Mouse (Mus musculus): ENCODE measurements around the gene Mettl14. TPM values are rescaled to one million over a fixed set of nuclear protein-coding genes. Genes with fewer than 3 reads are reported as not detected.

The Mettl14 gene
- polyA plus RNA-seq, 1 experiment from 2014 or later: 29.5 TPM

GRCm38 (mm10) chr3:123332330-123333054, 53.4 kb downstream of the Mettl14 start:
- Histone ChIP-seq H3K27me3 (no peaks in the 10 kb centered on the region), H3K4me3 (replicated peaks) (no peak overlapping the region), H3K36me3 (no peaks in the 10 kb centered on the region), H3K9me3 (no peaks in the 10 kb centered on the region), H3K27ac (no peak overlapping the region), H3K4me1 (replicated peaks) (no peaks in the 10 kb centered on the region), H3K4me2 (replicated peaks) (no peak overlapping the region), H3K9ac (replicated peaks) (no peak overlapping the region)
- WGBS: 96% methylated on average over 2 of the region's 2 CpGs
- no peak for ATAC-seq

- Histone ChIP-seq H3K36me3 (no peaks in the 10 kb centered on the region), H3K4me1 (replicated peaks) (no peaks in the 10 kb centered on the region), H3K9me3 (no peaks in the 10 kb centered on the region), H3K27ac (no peak overlapping the region), H3K4me3 (replicated peaks) (no peak overlapping the region), H3K4me2 (replicated peaks) (no peak overlapping the region), H3K9ac (replicated peaks) (no peak overlapping the region), H3K27me3 (no peaks in the 10 kb centered on the region)
- 87% methylated on average over 4 of the region's 4 CpGs for WGBS
- ATAC-seq: no peak
Measured at GRCm38 (mm10) chr3:123330221-123330620, 55.7 kb downstream of the Mettl14 start.

- H3K27me3 ChIP-seq: no peaks in the 10 kb centered on the region
- H3K4me3 ChIP-seq (replicated peaks): no peak overlapping the region
- H3K9ac ChIP-seq (replicated peaks): no peak overlapping the region
- ATAC-seq: no peak
- H3K4me2 ChIP-seq (replicated peaks): no peak overlapping the region
- H3K9me3 ChIP-seq: no peaks in the 10 kb centered on the region
- 79% methylated on average over 6 of the region's 6 CpGs for WGBS
- H3K4me1 ChIP-seq (replicated peaks): no peaks in the 10 kb centered on the region
- no peak overlapping the region for H3K27ac ChIP-seq
- no peaks in the 10 kb centered on the region for H3K36me3 ChIP-seq
Measured at GRCm38 (mm10) chr3:123329251-123329650, 56.7 kb downstream of the Mettl14 start.

- no peak for ATAC-seq
- Histone ChIP-seq H3K9ac (replicated peaks) (no peak overlapping the region), H3K4me1 (replicated peaks) (no peaks in the 10 kb centered on the region), H3K36me3 (no peaks in the 10 kb centered on the region), H3K4me3 (replicated peaks) (no peak overlapping the region), H3K9me3 (no peaks in the 10 kb centered on the region), H3K27me3 (no peaks in the 10 kb centered on the region), H3K27ac (no peak overlapping the region), H3K4me2 (replicated peaks) (no peak overlapping the region)
- 73% methylated on average over 4 of the region's 4 CpGs for WGBS
Measured at GRCm38 (mm10) chr3:123324326-123324725, 61.6 kb downstream of the Mettl14 start.

- Histone ChIP-seq H3K27me3 (no peaks in the 10 kb centered on the region), H3K9me3 (no peaks in the 10 kb centered on the region), H3K9ac (replicated peaks) (no peak overlapping the region), H3K4me3 (replicated peaks) (no peak overlapping the region), H3K4me2 (replicated peaks) (no peak overlapping the region), H3K36me3 (no peaks in the 10 kb centered on the region), H3K4me1 (replicated peaks) (no peaks in the 10 kb centered on the region), H3K27ac (no peak overlapping the region)
- WGBS: 19% methylated on average over 1 of the region's 1 CpGs
- ATAC-seq: peak; percentile 55; the same call in 1 of the 2 replicates
Measured at GRCm38 (mm10) chr3:123322147-123322546, 63.8 kb downstream of the Mettl14 start.

- H3K9me3 ChIP-seq: no peaks in the 10 kb centered on the region
- no peaks in the 10 kb centered on the region for H3K4me1 ChIP-seq (replicated peaks)
- no peaks in the 10 kb centered on the region for H3K27me3 ChIP-seq
- H3K4me3 ChIP-seq (replicated peaks): no peak overlapping the region
- H3K9ac ChIP-seq (replicated peaks): no peak overlapping the region
- 88% methylated on average over 6 of the region's 6 CpGs for WGBS
- H3K27ac ChIP-seq: no peak overlapping the region
- no peaks in the 10 kb centered on the region for H3K36me3 ChIP-seq
- peak; percentile 72 for ATAC-seq
- H3K4me2 ChIP-seq (replicated peaks): no peak overlapping the region
Measured at GRCm38 (mm10) chr3:123321612-123322011, 64.3 kb downstream of the Mettl14 start.

GRCm38 (mm10) chr3:123320341-123320740, 65.6 kb downstream of the Mettl14 start:
- no peak overlapping the region for H3K9ac ChIP-seq (replicated peaks)

More at GRCm38 (mm10) chr3:123320341-123320740, 65.6 kb downstream of the Mettl14 start:
- Histone ChIP-seq H3K36me3 (no peaks in the 10 kb centered on the region), H3K4me2 (replicated peaks) (no peak overlapping the region), H3K4me3 (replicated peaks) (no peak overlapping the region), H3K4me1 (replicated peaks) (no peaks in the 10 kb centered on the region), H3K9me3 (no peaks in the 10 kb centered on the region), H3K27ac (no peak overlapping the region), H3K27me3 (no peaks in the 10 kb centered on the region)
- WGBS: 84% methylated on average over 9 of the region's 9 CpGs
- no peak for ATAC-seq

Other genes starting within 250 kb of the Mettl14 start
- 1.5 and 2.0 TPM in 2 replicates for gene Synpo2, start 150.0 kb downstream of the Mettl14 start, polyA plus RNA-seq (2015; fragmentation: Nextera tagmentation; extraction: Ambion mirVana)
- 8.4 and 8.5 TPM in 2 replicates for gene Sec24d, start 118.7 kb downstream of the Mettl14 start, polyA plus RNA-seq (2015; fragmentation: Nextera tagmentation; extraction: Ambion mirVana)
- gene Prss12, start 60.8 kb upstream of the Mettl14 start, polyA plus RNA-seq (2015; fragmentation: Nextera tagmentation; extraction: Ambion mirVana): 7.6 and 8.6 TPM in 2 replicates

Data from midbrain, embryonic 13.5 days (tissue).